Mouse (Mus musculus) limb, embryonic 14.5 days (tissue): ENCODE results near the gene Gclm. TPM values are rescaled to one million over a fixed set of nuclear protein-coding genes. Genes with fewer than 3 reads are reported as not detected.
A peak's percentile ranks its signal among the peaks of the same experiment; 100 is the strongest.

Experiments
- ATAC-seq: fragments of 200-750 bp; cut with Nextera tagmentation; 2 replicates; pipeline ENCODE4 v1.8.0; 2017; ENCODE audit warnings: low read depth, moderate number of reproducible peaks, moderate TSS enrichment; ENCODE audit not compliant: low FRiP score
- DNase-seq: peaks from one replicate; pipeline ENCODE4 v3.0.0-alpha.2; 2015; ENCODE audit warnings: low spot score
- H3K27ac ChIP-seq: fragments of 300-500 bp; sonication (generic); replicated peaks from 2 replicates; pipeline ENCODE4 v1.5.1; 2014; ENCODE audit warnings: low read depth, mild to moderate bottlenecking, low read length, moderate library complexity, mixed read lengths
- H3K27me3 ChIP-seq: fragments of 300-500 bp; sonication (generic); 2 replicates; pipeline ENCODE4 v1.6.1; 2014; ENCODE audit warnings: low read length, mixed read lengths; ENCODE audit not compliant: control insufficient read depth, insufficient read depth
- H3K36me3 ChIP-seq: fragments of 300-500 bp; sonication (generic); 2 replicates; pipeline ENCODE4 v1.6.1; 2014; ENCODE audit warnings: mild to moderate bottlenecking, low read length, moderate library complexity, mixed read lengths; ENCODE audit not compliant: control insufficient read depth, insufficient read depth
- H3K4me1 ChIP-seq: fragments of 300-500 bp; sonication (generic); 2 replicates; pipeline ENCODE4 v1.6.1; 2014; ENCODE audit warnings: antibody characterized with exemption, low read length, mixed read lengths; ENCODE audit not compliant: control insufficient read depth, insufficient read depth
- H3K4me2 ChIP-seq: fragments of 300-500 bp; sonication (generic); replicated peaks from 2 replicates; pipeline ENCODE4 v1.6.1; 2014; ENCODE audit warnings: low read depth, mild to moderate bottlenecking, low read length, moderate library complexity; ENCODE audit not compliant: severe bottlenecking
- H3K4me3 ChIP-seq: fragments of 300-500 bp; sonication (generic); replicated peaks from 2 replicates; pipeline ENCODE4 v1.5.1; 2014; ENCODE audit warnings: low read length
- H3K9ac ChIP-seq: fragments of 300-500 bp; sonication (generic); 2 replicates; pipeline ENCODE4 v1.6.1; 2014; ENCODE audit warnings: mild to moderate bottlenecking, low read depth, low read length, moderate library complexity; ENCODE audit not compliant: severe bottlenecking
- H3K9me3 ChIP-seq: fragments of 300-500 bp; sonication (generic); 2 replicates; pipeline ENCODE4 v1.6.1; 2016; ENCODE audit warnings: low read length; ENCODE audit not compliant: control insufficient read depth
- POLR2A ChIP-seq: fragments of 200-500 bp; IDR thresholded peaks from 2 replicates; pipeline ENCODE4 v1.8.0; 2012; ENCODE audit warnings: inconsistent platforms, mild to moderate bottlenecking, moderate library complexity, borderline replicate concordance; ENCODE audit not compliant: insufficient read depth, insufficient read length; ENCODE audit errors: extremely low read depth
- WGBS: fragments of 180-500 bp; shearing (Covaris S2); extraction: QIAGEN DNeasy Blood & Tissue Kit; methylation state at CpG from one replicate; pipeline ENCODE4 v1.1.7; 2014; 5-methylcytosine and 5-hydroxymethylcytosine counted together
- polyA plus RNA-seq, 2 experiments: library from polyadenylated mRNA; depleted of rRNA in 1 of 2; stranded (reverse) in 1 of 2; unstranded in 1 of 2; fragments of >200 nt; fragmentation: Nextera tagmentation in 1 of 2; extraction: Ambion mirVana in 1 of 2; gene quantifications; 2 replicates each; pipeline versions ENCODE4 v1.2.1 to v1.2.3; 2012 to 2014

The Gclm gene
- 26.6 and 30.4 TPM in 2 replicates for polyA plus RNA-seq (2012; rRNA removed)
- polyA plus RNA-seq (2014; fragmentation: Nextera tagmentation; extraction: Ambion mirVana): 58.4 TPM in 2 replicates

DNA sequence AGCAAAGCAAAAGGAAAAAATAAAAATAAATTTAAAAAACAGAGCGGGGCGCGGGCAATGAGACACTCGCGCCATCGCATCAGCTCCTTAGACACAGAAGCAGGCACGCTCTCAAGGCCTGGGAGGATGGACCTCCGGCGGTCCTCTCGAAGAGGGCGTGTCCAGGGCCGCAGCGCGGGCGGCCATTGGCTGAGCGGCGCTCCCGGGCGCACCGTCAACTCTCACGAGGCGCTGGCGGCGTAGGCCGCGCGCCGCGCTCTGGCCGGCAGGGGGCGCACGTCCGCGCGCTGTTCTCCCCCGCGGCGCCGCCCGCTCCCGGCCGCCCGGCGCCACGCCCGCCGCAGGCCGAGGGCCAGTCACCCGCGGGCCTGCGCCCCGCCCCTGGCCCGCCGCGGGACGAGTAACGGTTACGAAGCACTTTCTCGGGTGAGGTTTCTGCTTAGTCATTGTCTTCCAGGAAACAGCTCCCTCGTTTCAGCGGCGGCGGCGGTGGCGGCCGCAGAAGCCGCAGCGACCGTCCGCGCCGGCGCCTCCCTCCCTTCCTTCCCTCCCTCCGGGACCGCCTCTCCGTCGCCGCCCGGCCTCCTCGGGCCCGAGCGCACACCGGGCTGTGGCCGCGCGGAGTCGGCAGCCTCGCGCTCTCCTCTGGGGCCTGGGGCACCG lies at the start of gene Gclm:
Gclm (plus strand) TSS at position 343 of the 663 bp plus-strand sequence.
- 0 out of 2 replicates have a peak, but pooled peaks have one; percentile 32 for TF ChIP-seq POLR2A
- H3K36me3 ChIP-seq: no peaks in the 10 kb centered on the region
- H3K4me1 ChIP-seq: peaks cover 12% of the 10 kb centered on the region
- DNase-seq (peak; percentile 94), ATAC-seq (peak; percentile 98)
- peak within 1 kb of the TSS; percentile 82 for H3K9ac ChIP-seq
- peak within 1 kb of the TSS; percentile 72 for H3K27ac ChIP-seq
- peak within 1 kb of the TSS; percentile 76 for H3K4me2 ChIP-seq
- WGBS: under 1% methylated on average over 26 of the region's 90 CpGs
- H3K9me3 ChIP-seq: no peaks in the 10 kb centered on the region
- no peaks in the 10 kb centered on the region for H3K27me3 ChIP-seq
- peak within 1 kb of the TSS; percentile 89 for H3K4me3 ChIP-seq

DNA sequence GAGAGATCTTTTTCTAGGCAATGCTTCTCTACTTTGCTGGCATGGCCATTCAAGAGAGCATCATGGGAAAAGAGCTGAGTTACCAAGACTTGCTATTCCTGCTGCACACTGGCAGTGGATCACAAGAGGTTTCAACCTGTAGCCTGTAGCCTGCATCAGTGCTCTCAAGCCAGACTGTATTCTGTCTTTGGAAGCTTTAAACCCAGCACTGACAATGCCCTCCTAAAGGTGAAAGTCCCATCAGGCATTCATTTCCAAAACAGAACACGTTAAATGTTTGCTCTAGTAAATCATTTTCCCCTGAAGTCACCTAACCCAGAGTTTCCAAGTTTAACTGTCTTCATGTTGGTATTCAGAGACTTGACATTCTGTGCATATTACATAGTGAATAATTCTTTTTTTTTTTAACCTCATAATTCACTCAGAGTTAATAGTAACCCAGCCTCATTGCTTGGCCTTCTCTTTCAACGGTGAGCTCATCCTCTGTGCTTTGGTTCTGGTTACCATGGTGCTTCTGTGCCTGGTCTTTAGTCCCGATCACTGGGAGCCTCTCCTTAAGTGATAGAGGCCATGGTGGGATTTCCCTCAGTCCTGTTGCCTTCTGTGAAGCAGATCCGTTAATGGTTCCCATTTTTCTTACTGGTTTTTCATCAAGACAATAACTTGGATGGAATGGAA lies 48.6 kb upstream of the Gclm start:
- ATAC-seq (no peak), DNase-seq (no peak)
- Histone ChIP-seq H3K4me1 (peaks cover 10% of the 10 kb centered on the region), H3K4me2 (no peak overlapping the region), H3K36me3 (no peaks in the 10 kb centered on the region), H3K4me3 (no peak overlapping the region), H3K9me3 (no peaks in the 10 kb centered on the region), H3K27ac (no peak overlapping the region), H3K9ac (no peak overlapping the region), H3K27me3 (no peaks in the 10 kb centered on the region)
- 79% methylated on average over 4 of the region's 4 CpGs for WGBS
- no peak for TF ChIP-seq POLR2A

DNA sequence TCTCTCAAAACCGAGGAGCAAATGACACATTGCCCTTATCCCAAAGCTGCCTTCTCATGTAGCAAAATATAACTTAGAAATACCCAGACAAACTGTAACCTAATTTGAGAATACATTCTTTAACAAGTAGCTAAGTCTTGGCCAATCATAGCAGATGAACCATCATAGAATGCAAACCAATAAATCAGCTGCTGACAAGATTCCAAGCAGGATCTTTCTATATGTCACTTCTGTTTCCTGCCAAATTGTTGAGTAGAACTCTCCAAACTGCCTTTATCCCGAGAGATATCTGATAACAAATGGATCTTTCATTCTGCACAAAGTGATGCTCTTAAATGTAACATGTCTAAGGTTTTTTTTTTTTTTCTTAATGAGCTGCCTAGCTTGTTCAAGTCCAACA lies 46.8 kb upstream of the Gclm start:
- WGBS: 86% methylated on average over 2 of the region's 2 CpGs
- ATAC-seq (no peak), DNase-seq (peak; percentile 41)
- Histone ChIP-seq H3K9me3 (no peaks in the 10 kb centered on the region), H3K4me1 (peaks cover 10% of the 10 kb centered on the region), H3K4me2 (no peak overlapping the region), H3K9ac (no peak overlapping the region), H3K4me3 (no peak overlapping the region), H3K27me3 (no peaks in the 10 kb centered on the region), H3K36me3 (no peaks in the 10 kb centered on the region), H3K27ac (no peak overlapping the region)
- no peak for TF ChIP-seq POLR2A

DNA sequence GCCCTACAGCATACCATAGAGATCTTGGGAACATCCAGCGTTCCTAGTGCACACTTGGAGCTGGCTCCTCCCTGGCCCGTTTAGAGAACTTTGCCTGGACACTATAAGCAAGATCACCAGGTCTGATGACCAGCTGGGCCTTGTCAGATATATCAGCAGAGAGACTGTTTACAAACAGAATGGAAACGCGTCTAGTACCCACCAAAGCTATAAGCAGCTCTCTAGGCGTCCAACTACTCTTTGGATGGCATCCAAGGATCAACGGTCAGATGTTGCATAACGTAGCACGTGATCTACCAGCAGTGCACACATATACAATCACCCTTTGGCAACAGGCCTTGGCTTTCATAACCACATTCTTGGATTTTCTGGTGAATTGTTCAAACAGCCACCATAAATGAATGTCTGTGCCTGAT lies 46.4 kb upstream of the Gclm start:
- Histone ChIP-seq H3K27me3 (no peaks in the 10 kb centered on the region), H3K27ac (no peak overlapping the region), H3K36me3 (no peaks in the 10 kb centered on the region), H3K4me2 (no peak overlapping the region), H3K4me1 (peaks cover 10% of the 10 kb centered on the region), H3K4me3 (no peak overlapping the region), H3K9ac (no peak overlapping the region), H3K9me3 (no peaks in the 10 kb centered on the region)
- WGBS: 61% methylated on average over 8 of the region's 8 CpGs
- TF ChIP-seq POLR2A: no peak
- DNase-seq (peak; percentile 77), ATAC-seq (no peak)

DNA sequence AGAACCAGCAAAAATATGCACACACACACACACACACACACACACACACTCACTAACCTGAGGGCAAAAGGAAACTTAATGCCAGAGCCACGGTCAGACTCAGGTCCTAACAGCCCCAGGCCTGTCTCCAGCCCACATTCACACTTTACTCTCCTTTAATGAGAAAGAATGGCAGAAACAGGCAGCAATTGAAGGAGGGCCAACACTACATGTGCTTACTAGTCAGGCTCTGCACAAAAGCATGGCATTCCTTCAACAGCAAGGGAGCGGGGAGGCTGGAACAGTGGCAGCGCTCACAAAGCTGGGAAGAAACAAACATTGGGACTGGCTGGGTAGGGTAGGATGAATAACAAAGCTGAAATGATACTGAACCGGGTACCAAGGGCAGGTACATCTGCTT lies 45.8 kb upstream of the Gclm start:
- peaks cover 10% of the 10 kb centered on the region for H3K4me1 ChIP-seq
- ATAC-seq (no peak), DNase-seq (no peak)
- no peak overlapping the region for H3K27ac ChIP-seq
- no peaks in the 10 kb centered on the region for H3K36me3 ChIP-seq
- H3K27me3 ChIP-seq: no peaks in the 10 kb centered on the region
- H3K9me3 ChIP-seq: no peaks in the 10 kb centered on the region
- H3K4me2 ChIP-seq: no peak overlapping the region
- no peak for TF ChIP-seq POLR2A
- H3K4me3 ChIP-seq: no peak overlapping the region
- no peak overlapping the region for H3K9ac ChIP-seq
- WGBS: 69% methylated on average over 4 of the region's 4 CpGs
